Mouse (Mus musculus): ENCODE data around the gene Sdccag8. TPM values are rescaled to one million over a fixed set of nuclear protein-coding genes. Genes with fewer than 3 reads are reported as not detected.

The Sdccag8 gene
- polyA plus RNA-seq, 1 experiment from 2014 or later: 14.6 TPM

DNA sequence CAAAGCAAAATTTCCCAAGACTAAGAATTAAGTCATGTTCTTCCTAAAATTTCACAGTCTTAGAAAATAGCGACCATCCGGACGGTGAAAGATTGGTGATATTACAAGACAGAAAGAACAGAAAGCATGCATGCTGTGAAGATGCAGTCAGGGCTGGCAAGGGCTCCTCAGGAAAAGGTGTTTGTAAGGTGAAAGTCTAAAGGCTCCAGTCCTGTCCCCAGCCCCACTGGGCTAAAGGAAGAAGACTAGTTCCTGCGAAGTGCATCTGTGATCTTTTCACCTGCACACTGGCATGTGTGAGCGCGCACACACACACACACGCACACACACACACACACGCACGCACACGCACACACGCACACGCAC, 130.7 kb downstream of the Sdccag8 start:
- ATAC-seq (ENCODE audit: insufficient number of reproducible peaks, low FRiP score, low TSS enrichment, low read depth): no peak
- H3K4me2 ChIP-seq (ENCODE audit: low read depth, severe bottlenecking): no peak overlapping the region
- H3K4me3 ChIP-seq (ENCODE audit: low read depth, low read length): no peak overlapping the region
- no peaks in the 10 kb centered on the region for H3K9me3 ChIP-seq (ENCODE audit: control insufficient read depth, low read length)
- no peaks in the 10 kb centered on the region for H3K36me3 ChIP-seq (ENCODE audit: control insufficient read depth, insufficient read depth, low read length)
- DNase-seq (ENCODE audit: low spot score): no peak
- H3K4me1 ChIP-seq (ENCODE audit: control insufficient read depth, insufficient read depth, low read length): no peaks in the 10 kb centered on the region
- 77% methylated on average over 12 of the region's 12 CpGs for WGBS
- no peak overlapping the region for H3K9ac ChIP-seq (ENCODE audit: low read length)
- no peaks in the 10 kb centered on the region for H3K27me3 ChIP-seq (ENCODE audit: control insufficient read depth, insufficient read depth, low read length)
- no peak overlapping the region for H3K27ac ChIP-seq (replicated peaks; ENCODE audit: low read depth, low read length)

GRCm38 (mm10) chr1:176946031-176946795, 131.8 kb downstream of the Sdccag8 start:
- Histone ChIP-seq H3K27ac (replicated peaks; ENCODE audit: low read depth, low read length) (no peak overlapping the region), H3K9ac (ENCODE audit: low read length) (no peak overlapping the region), H3K4me1 (ENCODE audit: control insufficient read depth, insufficient read depth, low read length) (no peaks in the 10 kb centered on the region), H3K36me3 (ENCODE audit: control insufficient read depth, insufficient read depth, low read length) (no peaks in the 10 kb centered on the region), H3K27me3 (ENCODE audit: control insufficient read depth, insufficient read depth, low read length) (no peaks in the 10 kb centered on the region), H3K4me2 (ENCODE audit: low read depth, severe bottlenecking) (no peak overlapping the region), H3K9me3 (ENCODE audit: control insufficient read depth, low read length) (no peaks in the 10 kb centered on the region), H3K4me3 (ENCODE audit: low read depth, low read length) (no peak overlapping the region)
- WGBS: 82% methylated on average over 11 of the region's 11 CpGs
- DNase-seq (ENCODE audit: low spot score) (no peak), ATAC-seq (ENCODE audit: insufficient number of reproducible peaks, low FRiP score, low TSS enrichment, low read depth) (no peak)

DNA sequence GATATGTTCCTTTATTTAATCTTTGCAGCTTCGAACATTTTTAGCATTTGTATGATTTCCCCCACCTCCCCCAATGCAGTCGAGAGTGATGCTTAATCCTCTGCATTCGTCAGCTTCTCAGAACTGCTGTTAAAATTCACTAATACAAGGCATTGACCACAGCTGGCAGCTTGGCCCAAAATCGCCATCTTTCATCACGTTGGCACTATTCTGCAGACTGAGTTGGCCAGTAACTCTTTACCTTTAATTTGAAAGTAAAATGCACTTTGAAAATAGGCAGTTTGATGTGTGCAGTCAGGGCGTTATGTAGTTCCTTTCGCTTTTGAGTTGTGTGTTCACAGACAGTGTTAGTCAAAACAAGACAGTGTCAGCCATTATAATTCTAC, 132.3 kb downstream of the Sdccag8 start:
- 75% methylated on average over 7 of the region's 7 CpGs for WGBS
- Histone ChIP-seq H3K27ac (replicated peaks; ENCODE audit: low read depth, low read length) (no peak overlapping the region), H3K4me1 (ENCODE audit: control insufficient read depth, insufficient read depth, low read length) (no peaks in the 10 kb centered on the region), H3K4me3 (ENCODE audit: low read depth, low read length) (no peak overlapping the region), H3K9me3 (ENCODE audit: control insufficient read depth, low read length) (no peaks in the 10 kb centered on the region), H3K4me2 (ENCODE audit: low read depth, severe bottlenecking) (no peak overlapping the region), H3K36me3 (ENCODE audit: control insufficient read depth, insufficient read depth, low read length) (no peaks in the 10 kb centered on the region), H3K27me3 (ENCODE audit: control insufficient read depth, insufficient read depth, low read length) (no peaks in the 10 kb centered on the region), H3K9ac (ENCODE audit: low read length) (no peak overlapping the region)
- DNase-seq (ENCODE audit: low spot score): no peak
- ATAC-seq (ENCODE audit: insufficient number of reproducible peaks, low FRiP score, low TSS enrichment, low read depth): no peak

DNA sequence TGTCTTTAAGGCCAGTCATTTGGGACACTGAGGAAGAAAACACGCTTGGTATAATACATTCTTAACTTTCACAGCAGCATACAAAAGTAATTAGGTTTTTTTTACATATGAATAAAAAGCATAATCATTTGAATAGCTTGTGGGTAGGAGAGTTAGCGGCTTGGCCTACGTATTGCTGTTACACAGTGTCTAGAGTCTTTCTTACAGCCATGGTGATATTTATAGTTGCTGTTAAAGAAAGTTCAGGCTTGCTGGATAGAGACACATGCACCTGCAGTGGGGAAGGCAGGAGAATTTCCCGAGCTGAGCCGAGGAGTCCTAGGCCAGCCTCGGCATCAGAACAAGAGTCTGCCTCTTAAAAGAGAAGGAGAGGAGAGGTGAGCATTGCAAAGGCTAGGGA, 134.4 kb downstream of the Sdccag8 start:
- no peak for DNase-seq (ENCODE audit: low spot score)
- no peak overlapping the region for H3K4me3 ChIP-seq (ENCODE audit: low read depth, low read length)
- WGBS: 80% methylated on average over 6 of the region's 6 CpGs

DNA sequence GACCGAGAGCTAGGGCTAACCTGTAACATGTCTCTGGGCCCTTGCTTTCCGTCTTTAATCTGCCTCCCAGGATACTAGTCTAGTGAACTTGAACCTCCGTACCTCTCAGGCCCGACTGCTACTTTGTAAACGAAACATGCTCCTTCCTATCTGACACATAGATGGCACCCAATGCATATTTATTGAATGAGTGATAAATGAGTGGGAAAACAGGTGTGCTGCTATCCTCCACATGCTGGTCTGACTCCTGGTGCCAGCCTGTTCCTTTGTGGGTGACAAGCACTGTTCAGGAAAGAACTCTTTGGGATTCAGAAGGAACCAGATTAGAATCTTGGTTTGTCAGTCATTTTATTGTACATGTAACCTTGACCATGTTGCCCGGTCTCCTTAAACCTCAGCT, 134.9 kb downstream of the Sdccag8 start:
- WGBS: 86% methylated on average over 6 of the region's 6 CpGs
- no peak for DNase-seq (ENCODE audit: low spot score)
- Histone ChIP-seq H3K9ac (ENCODE audit: low read length) (no peak overlapping the region), H3K27ac (replicated peaks; ENCODE audit: low read depth, low read length) (no peak overlapping the region), H3K4me2 (ENCODE audit: low read depth, severe bottlenecking) (no peak overlapping the region), H3K36me3 (ENCODE audit: control insufficient read depth, insufficient read depth, low read length) (no peaks in the 10 kb centered on the region), H3K9me3 (ENCODE audit: control insufficient read depth, low read length) (no peaks in the 10 kb centered on the region), H3K27me3 (ENCODE audit: control insufficient read depth, insufficient read depth, low read length) (no peaks in the 10 kb centered on the region), H3K4me3 (ENCODE audit: low read depth, low read length) (no peak overlapping the region), H3K4me1 (ENCODE audit: control insufficient read depth, insufficient read depth, low read length) (no peaks in the 10 kb centered on the region)
- no peak for ATAC-seq (ENCODE audit: insufficient number of reproducible peaks, low FRiP score, low TSS enrichment, low read depth)

More for the DNA sequence above, 134.4 kb downstream of the Sdccag8 start:
- no peaks in the 10 kb centered on the region for H3K36me3 ChIP-seq (ENCODE audit: control insufficient read depth, insufficient read depth, low read length)
- no peak for ATAC-seq (ENCODE audit: insufficient number of reproducible peaks, low FRiP score, low TSS enrichment, low read depth)
- no peak overlapping the region for H3K27ac ChIP-seq (replicated peaks; ENCODE audit: low read depth, low read length)
- H3K9ac ChIP-seq (ENCODE audit: low read length): no peak overlapping the region
- no peaks in the 10 kb centered on the region for H3K9me3 ChIP-seq (ENCODE audit: control insufficient read depth, low read length)
- H3K27me3 ChIP-seq (ENCODE audit: control insufficient read depth, insufficient read depth, low read length): no peaks in the 10 kb centered on the region
- no peaks in the 10 kb centered on the region for H3K4me1 ChIP-seq (ENCODE audit: control insufficient read depth, insufficient read depth, low read length)
- no peak overlapping the region for H3K4me2 ChIP-seq (ENCODE audit: low read depth, severe bottlenecking)

- Histone ChIP-seq H3K4me1 (ENCODE audit: control insufficient read depth, insufficient read depth, low read length) (no peaks in the 10 kb centered on the region), H3K9ac (ENCODE audit: low read length) (no peak overlapping the region), H3K36me3 (ENCODE audit: control insufficient read depth, insufficient read depth, low read length) (no peaks in the 10 kb centered on the region), H3K9me3 (ENCODE audit: control insufficient read depth, low read length) (no peaks in the 10 kb centered on the region), H3K27me3 (ENCODE audit: control insufficient read depth, insufficient read depth, low read length) (no peaks in the 10 kb centered on the region), H3K4me3 (ENCODE audit: low read depth, low read length) (no peak overlapping the region), H3K27ac (replicated peaks; ENCODE audit: low read depth, low read length) (no peak overlapping the region), H3K4me2 (ENCODE audit: low read depth, severe bottlenecking) (no peak overlapping the region)
- DNase-seq (ENCODE audit: low spot score): no peak
- WGBS: 89% methylated on average over 6 of the region's 6 CpGs
- ATAC-seq (ENCODE audit: insufficient number of reproducible peaks, low FRiP score, low TSS enrichment, low read depth): no peak
These were observed 135.6 kb downstream of the Sdccag8 start for GRCm38 (mm10) chr1:176950061-176950460.

- no peaks in the 10 kb centered on the region for H3K27me3 ChIP-seq (ENCODE audit: control insufficient read depth, insufficient read depth, low read length)
These were observed 137.4 kb downstream of the Sdccag8 start for GRCm38 (mm10) chr1:176951836-176952235.

DNA sequence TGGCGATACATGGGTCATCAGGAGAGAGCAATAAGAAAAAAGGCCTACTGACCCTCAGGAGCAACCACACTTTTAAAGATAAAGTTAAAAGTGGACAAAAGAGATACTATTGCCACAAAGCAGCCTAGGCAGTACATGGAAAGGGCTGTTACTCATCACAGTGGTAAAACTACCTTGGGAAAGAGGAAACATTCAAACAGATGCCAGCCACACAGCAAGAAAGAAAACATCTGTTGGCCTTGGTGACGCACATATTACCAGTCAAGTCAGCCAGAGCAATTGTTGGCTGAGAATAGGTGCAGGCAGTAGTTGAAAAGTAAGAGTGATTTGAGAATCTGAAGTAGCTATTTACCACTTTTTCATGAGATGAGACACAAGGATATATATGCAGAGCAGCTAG, 143.9 kb downstream of the Sdccag8 start:
- Histone ChIP-seq H3K4me2 (ENCODE audit: low read depth, severe bottlenecking) (no peak overlapping the region), H3K4me3 (ENCODE audit: low read depth, low read length) (no peak overlapping the region), H3K9ac (ENCODE audit: low read length) (no peak overlapping the region), H3K36me3 (ENCODE audit: control insufficient read depth, insufficient read depth, low read length) (no peaks in the 10 kb centered on the region), H3K9me3 (ENCODE audit: control insufficient read depth, low read length) (no peaks in the 10 kb centered on the region), H3K4me1 (ENCODE audit: control insufficient read depth, insufficient read depth, low read length) (no peaks in the 10 kb centered on the region), H3K27me3 (ENCODE audit: control insufficient read depth, insufficient read depth, low read length) (no peaks in the 10 kb centered on the region), H3K27ac (replicated peaks; ENCODE audit: low read depth, low read length) (no peak overlapping the region)
- no peak for DNase-seq (ENCODE audit: low spot score)
- ATAC-seq (ENCODE audit: insufficient number of reproducible peaks, low FRiP score, low TSS enrichment, low read depth): no peak
- WGBS: 82% methylated on average over 2 of the region's 2 CpGs

More at GRCm38 (mm10) chr1:176951836-176952235, 137.4 kb downstream of the Sdccag8 start:
- H3K9me3 ChIP-seq (ENCODE audit: control insufficient read depth, low read length): no peaks in the 10 kb centered on the region
- H3K36me3 ChIP-seq (ENCODE audit: control insufficient read depth, insufficient read depth, low read length): no peaks in the 10 kb centered on the region
- H3K4me1 ChIP-seq (ENCODE audit: control insufficient read depth, insufficient read depth, low read length): no peaks in the 10 kb centered on the region
- DNase-seq (ENCODE audit: low spot score): no peak
- no peak for ATAC-seq (ENCODE audit: insufficient number of reproducible peaks, low FRiP score, low TSS enrichment, low read depth)
- H3K4me2 ChIP-seq (ENCODE audit: low read depth, severe bottlenecking): no peak overlapping the region
- WGBS: 61% methylated on average over 7 of the region's 7 CpGs
- no peak overlapping the region for H3K9ac ChIP-seq (ENCODE audit: low read length)
- H3K4me3 ChIP-seq (ENCODE audit: low read depth, low read length): no peak overlapping the region
- H3K27ac ChIP-seq (replicated peaks; ENCODE audit: low read depth, low read length): no peak overlapping the region

DNA sequence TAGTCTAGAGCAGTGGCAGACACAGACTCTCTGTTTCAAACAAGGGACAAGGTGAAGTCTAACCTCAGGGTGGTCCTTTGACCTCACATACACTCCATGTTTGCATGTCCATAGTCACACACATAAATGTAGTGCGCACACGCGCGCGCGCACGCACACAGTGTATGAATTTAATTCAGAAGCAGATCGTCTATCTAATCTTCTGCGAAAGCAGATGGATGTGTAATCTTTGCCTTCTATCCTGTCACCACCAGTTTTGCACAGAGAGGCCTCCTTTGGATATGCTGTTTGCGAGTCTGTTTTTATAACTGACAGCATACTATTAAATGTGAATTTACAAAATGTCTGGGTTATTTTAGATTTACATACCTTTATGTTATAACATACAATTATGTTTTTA, 147.3 kb downstream of the Sdccag8 start:
- Histone ChIP-seq H3K27me3 (ENCODE audit: control insufficient read depth, insufficient read depth, low read length) (no peaks in the 10 kb centered on the region), H3K4me3 (ENCODE audit: low read depth, low read length) (no peak overlapping the region), H3K36me3 (ENCODE audit: control insufficient read depth, insufficient read depth, low read length) (no peaks in the 10 kb centered on the region), H3K9me3 (ENCODE audit: control insufficient read depth, low read length) (no peaks in the 10 kb centered on the region), H3K4me1 (ENCODE audit: control insufficient read depth, insufficient read depth, low read length) (no peaks in the 10 kb centered on the region), H3K27ac (replicated peaks; ENCODE audit: low read depth, low read length) (no peak overlapping the region), H3K9ac (ENCODE audit: low read length) (no peak overlapping the region), H3K4me2 (ENCODE audit: low read depth, severe bottlenecking) (no peak overlapping the region)
- over 99% methylated on average over 10 of the region's 10 CpGs for WGBS
- ATAC-seq (ENCODE audit: insufficient number of reproducible peaks, low FRiP score, low TSS enrichment, low read depth): no peak
- no peak for DNase-seq (ENCODE audit: low spot score)

Data from limb, embryonic 11.5 days (tissue).